Mouse (Mus musculus) spleen, postnatal 14 days (tissue): ENCODE data around the gene Hspb1.

Experiments used
- DNase-seq, 2 experiments: peaks; one replicate each; pipeline ENCODE4 v3.0.0; 2021 to 2022; ENCODE audit warnings: low spot score in 2 of 2

Gene Hspb1

GRCm38 (mm10) chr5:135911633-135912220 is 24.0 kb downstream of the Hspb1 start:
- no peak for DNase-seq

GRCm38 (mm10) chr5:135913201-135913600 is 25.5 kb downstream of the Hspb1 start:
- DNase-seq, result no peak

- DNase-seq, result no peak
Observed at GRCm38 (mm10) chr5:135914156-135914555, 26.4 kb downstream of the Hspb1 start.

GRCm38 (mm10) chr5:135916051-135916565 is 28.4 kb downstream of the Hspb1 start:
- DNase-seq, result no peak

- no peak for DNase-seq
Observed at GRCm38 (mm10) chr5:135916601-135917000, 28.9 kb downstream of the Hspb1 start.

- DNase-seq, result no peak
Observed at GRCm38 (mm10) chr5:135917327-135918058, 29.8 kb downstream of the Hspb1 start.

- DNase-seq, result no peak
Observed at GRCm38 (mm10) chr5:135918059-135918437, 30.3 kb downstream of the Hspb1 start.

- no peak for DNase-seq
Observed at GRCm38 (mm10) chr5:135918593-135918992, 30.9 kb downstream of the Hspb1 start.

- DNase-seq, result no peak
Observed at GRCm38 (mm10) chr5:135919902-135920301, 32.2 kb downstream of the Hspb1 start.

GRCm38 (mm10) chr5:135923901-135924300 is 36.2 kb downstream of the Hspb1 start:
- no peak for DNase-seq

- no peak for DNase-seq
Observed at GRCm38 (mm10) chr5:135929685-135930424, 42.1 kb downstream of the Hspb1 start.

- no peak for DNase-seq
Observed at GRCm38 (mm10) chr5:135931526-135931925, 43.8 kb downstream of the Hspb1 start.

- no peak for DNase-seq
Observed at GRCm38 (mm10) chr5:135932359-135932758, 44.6 kb downstream of the Hspb1 start.

- no peak for DNase-seq
Observed at GRCm38 (mm10) chr5:135933222-135933899, 45.6 kb downstream of the Hspb1 start.

GRCm38 (mm10) chr5:135933900-135934441 is 46.3 kb downstream of the Hspb1 start:
- DNase-seq, result peak; percentile 40 to 57

GRCm38 (mm10) chr5:135934481-135935175 is 46.9 kb downstream of the Hspb1 start, which contains the start of gene Ywhag:
Ywhag (minus strand) TSS chr5:135934616.
- DNase-seq, result peak; percentile 98

- DNase-seq, result no peak
Observed at GRCm38 (mm10) chr5:135935176-135935523, 47.4 kb downstream of the Hspb1 start.

GRCm38 (mm10) chr5:135935641-135936190 is 48.0 kb downstream of the Hspb1 start:
- no peak for DNase-seq
